Mouse (Mus musculus) CH12.LX (cell line): Measurements from ENCODE around the gene Actn4.

Experiments
- CTCF ChIP-seq, 2 experiments: IDR thresholded peaks in 1 of 2; conservative IDR thresholded peaks in 1 of 2; 2 replicates each; pipeline ENCODE4 v1.5.1; 2011 to 2012; ENCODE audit warnings: low read depth in 2 of 2, low read length in 2 of 2, improper control_type of control experiment in 1 of 2, inconsistent platforms in 1 of 2, mild to moderate bottlenecking in 1 of 2, moderate library complexity in 1 of 2
- POLR2A ChIP-seq: IDR thresholded peaks from 2 replicates; pipeline ENCODE4 v1.6.1; 2011; ENCODE audit warnings: low read depth, mild to moderate bottlenecking, improper control_type of control experiment, low read length
- RAD21 ChIP-seq: IDR thresholded peaks from 2 replicates; pipeline ENCODE4 v1.6.1; 2011; ENCODE audit warnings: low read depth, mild to moderate bottlenecking, low read length, improper control_type of control experiment, moderate library complexity
- RCOR1 ChIP-seq: conservative IDR thresholded peaks from 2 replicates; pipeline ENCODE4 v1.6.1; 2012; ENCODE audit warnings: low read depth, mild to moderate bottlenecking, inconsistent platforms, low read length, improper control_type of control experiment

- TF ChIP-seq POLR2A = no peak
- no peak; the same call in none of the 2 replicates for TF ChIP-seq RAD21
- TF ChIP-seq CTCF (conservative IDR thresholded peaks at IDR 0.05 in 1 of 2, IDR thresholded peaks at IDR 0.05 in 1 of 2; ENCODE audit: low read depth in 2 of 2, low read length in 2 of 2) = no peak
- no peak for TF ChIP-seq RCOR1
Observed at GRCm38 (mm10) chr7:28919815-28920214, 42.3 kb downstream of the Actn4 start.
